Mouse (Mus musculus) G1E (cell line): ENCODE results near the gene Fmo5. TPM values are rescaled to one million over a fixed set of nuclear protein-coding genes. Genes with fewer than 3 reads are reported as not detected.

Experiments
- ATAC-seq: 2 replicates; pipeline ENCODE4 v1.8.0; 2016; ENCODE audit warnings: mild to moderate bottlenecking; ENCODE audit not compliant: insufficient number of reproducible peaks, poor library complexity, low FRiP score, severe bottlenecking; ENCODE audit errors: extremely low read depth
- DNase-seq: peaks from one replicate; pipeline ENCODE4 v3.0.0; 2012; ENCODE audit warnings: low spot score
- H3K27me3 ChIP-seq: 2 replicates; pipeline ENCODE4 v1.6.1; 2012; ENCODE audit warnings: mild to moderate bottlenecking, low read length, inconsistent platforms; ENCODE audit not compliant: insufficient read depth
- H3K36me3 ChIP-seq: replicated peaks from 2 replicates; pipeline ENCODE3; 2012; ENCODE audit warnings: mild to moderate bottlenecking, inconsistent platforms
- H3K4me1 ChIP-seq: 2 replicates; pipeline ENCODE4 v1.6.1; 2012; ENCODE audit warnings: low read depth, low read length, inconsistent platforms, mixed read lengths; ENCODE audit not compliant: insufficient read depth
- H3K4me3 ChIP-seq: 2 replicates; pipeline ENCODE4 v1.5.1; 2012; ENCODE audit warnings: low read depth, mild to moderate bottlenecking, inconsistent platforms, low read length, moderate library complexity, mixed read lengths
- H3K9me3 ChIP-seq: replicated peaks from 2 replicates; pipeline ENCODE4 v1.6.1; 2012; ENCODE audit warnings: inconsistent platforms
- CTCF ChIP-seq: IDR thresholded peaks from 2 replicates; pipeline ENCODE4 v1.5.1; 2012; ENCODE audit warnings: low read depth, low read length, inconsistent platforms, mixed read lengths
- GATA1 ChIP-seq: IDR thresholded peaks from 2 replicates; pipeline ENCODE4 v1.6.1; 2012; ENCODE audit warnings: borderline replicate concordance, low read length, inconsistent platforms, mixed read lengths
- GATA2 ChIP-seq: IDR thresholded peaks from 2 replicates; pipeline ENCODE4 v1.6.1; 2012; ENCODE audit warnings: low read depth, low read length, inconsistent platforms, borderline replicate concordance
- POLR2AphosphoS5 ChIP-seq: IDR thresholded peaks from 2 replicates; pipeline ENCODE4 v1.6.1; 2012; ENCODE audit warnings: low read depth, low read length, inconsistent platforms; ENCODE audit not compliant: insufficient replicate concordance
- TAL1 ChIP-seq: conservative IDR thresholded peaks from 2 replicates; pipeline ENCODE4 v1.6.1; 2012; ENCODE audit warnings: low read depth, low read length, inconsistent platforms, mixed read lengths
- polyA plus RNA-seq: library from polyadenylated mRNA; stranded (reverse); fragments of >175 nt; gene quantifications from 2 replicates; pipeline ENCODE4 v1.2.3, GENCODE M21; 2012
- total RNA-seq, 2 experiments: library from RNA; stranded (forward) in 1 of 2; stranded (reverse) in 1 of 2; fragments of 200-1000 nt in 1 of 2; fragments of >200 nt in 1 of 2; fragmentation: Nextera tagmentation in 1 of 2; gene quantifications; 2 replicates each; pipeline ENCODE4 v1.2.3; 2014 to 2017

Fmo5 gene
- total and polyA plus RNA-seq, 3 experiments = 0.25 to 7.4 (median 1.5) TPM

DNA sequence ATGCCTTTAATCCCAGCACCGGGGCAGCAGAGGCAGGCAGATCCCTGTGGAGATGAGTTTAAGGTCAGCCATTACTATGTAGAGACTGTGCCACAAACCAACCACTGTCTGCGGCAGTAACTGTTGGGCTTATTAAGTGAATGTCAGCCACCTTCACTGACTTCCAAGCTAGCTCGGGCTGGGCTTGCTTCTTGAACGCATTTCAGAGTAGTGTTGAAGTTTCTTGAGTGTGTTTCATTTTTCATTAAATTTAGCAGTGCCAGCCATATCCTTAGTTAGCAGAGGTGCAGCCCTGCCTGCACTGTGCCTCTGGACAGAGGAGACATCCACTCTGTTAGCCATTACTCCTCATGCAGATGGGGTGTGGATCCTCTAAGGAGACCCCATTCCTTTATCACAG lies 2.1 kb downstream of the Fmo5 start:
- TF ChIP-seq POLR2AphosphoS5 = no peak
- no peak for TF ChIP-seq GATA1
- TF ChIP-seq CTCF = no peak
- TF ChIP-seq TAL1 = no peak
- no peak for TF ChIP-seq GATA2
- DNase-seq = no peak
- no peak for ATAC-seq
- no peaks in the 10 kb centered on the region for H3K27me3 ChIP-seq
- no peak overlapping the region for H3K4me3 ChIP-seq
- no peaks in the 10 kb centered on the region for H3K36me3 ChIP-seq
- peaks cover 9% of the 10 kb centered on the region for H3K4me1 ChIP-seq
- no peaks in the 10 kb centered on the region for H3K9me3 ChIP-seq

DNA sequence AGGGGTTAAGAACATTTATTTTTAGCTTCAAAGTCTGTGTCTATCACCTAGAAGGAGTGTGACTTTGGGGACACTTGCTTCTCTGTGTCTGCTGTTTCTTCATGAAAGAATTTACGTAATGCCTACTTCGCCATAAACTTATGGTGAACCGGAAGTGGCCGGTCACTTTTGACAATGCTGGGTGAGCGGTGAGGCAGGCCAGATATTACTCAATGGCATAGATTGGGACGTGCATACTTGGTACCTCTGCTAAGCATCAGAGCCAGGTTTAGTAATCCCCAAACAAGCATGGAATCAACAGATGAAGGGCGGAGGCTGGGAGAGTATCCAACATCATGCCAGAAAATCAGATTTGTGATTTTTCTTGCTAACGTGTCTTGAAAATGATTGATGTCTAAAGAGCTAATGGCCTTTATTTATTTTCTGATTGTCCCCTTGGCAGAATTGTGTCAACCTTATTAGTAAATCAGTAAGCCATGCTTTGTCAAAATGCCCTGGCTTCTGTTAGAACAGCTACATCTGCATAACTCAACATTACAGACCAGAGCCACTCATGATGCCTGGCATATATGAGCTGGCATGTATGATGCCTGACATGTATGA lies 2.8 kb downstream of the Fmo5 start:
- DNase-seq (no peak), ATAC-seq (no peak)
- H3K36me3 ChIP-seq = no peaks in the 10 kb centered on the region
- no peaks in the 10 kb centered on the region for H3K9me3 ChIP-seq
- no peak overlapping the region for H3K4me3 ChIP-seq
- H3K4me1 ChIP-seq = peaks cover 9% of the 10 kb centered on the region
- TF ChIP-seq GATA1 (no peak), TAL1 (no peak), GATA2 (no peak), CTCF (no peak), POLR2AphosphoS5 (no peak)
- 0 out of 2 replicates have a peak, but pooled peaks cover 2% of the 10 kb centered on the region for H3K27me3 ChIP-seq

DNA sequence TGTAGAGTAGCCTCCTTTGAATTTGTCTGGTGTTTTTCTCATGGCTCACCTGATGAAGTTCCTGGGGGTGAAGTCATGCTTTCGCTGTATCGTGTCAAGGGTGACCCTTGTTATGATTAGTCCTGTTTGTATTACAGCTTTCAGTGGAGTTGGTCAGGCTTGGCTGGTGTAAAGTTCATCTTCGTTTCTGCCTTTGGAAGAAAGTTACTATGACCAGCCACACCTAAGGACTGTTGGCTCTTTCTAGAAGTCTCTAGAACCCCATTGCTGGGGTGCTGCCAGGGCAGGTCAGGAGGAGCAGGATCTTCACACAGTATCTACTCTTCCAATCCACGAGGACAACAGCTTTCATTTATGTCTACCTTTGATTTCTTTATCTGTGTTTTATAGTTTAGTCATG lies 4.9 kb downstream of the Fmo5 start:
- Histone ChIP-seq H3K4me3 (no peak overlapping the region), H3K27me3 (peaks cover 5% of the 10 kb centered on the region; the same call in 1 of the 2 replicates), H3K9me3 (no peaks in the 10 kb centered on the region), H3K36me3 (no peaks in the 10 kb centered on the region), H3K4me1 (peaks cover 6% of the 10 kb centered on the region)
- no peak for ATAC-seq
- TF ChIP-seq POLR2AphosphoS5 (no peak), GATA1 (no peak)
- no peak for DNase-seq

DNA sequence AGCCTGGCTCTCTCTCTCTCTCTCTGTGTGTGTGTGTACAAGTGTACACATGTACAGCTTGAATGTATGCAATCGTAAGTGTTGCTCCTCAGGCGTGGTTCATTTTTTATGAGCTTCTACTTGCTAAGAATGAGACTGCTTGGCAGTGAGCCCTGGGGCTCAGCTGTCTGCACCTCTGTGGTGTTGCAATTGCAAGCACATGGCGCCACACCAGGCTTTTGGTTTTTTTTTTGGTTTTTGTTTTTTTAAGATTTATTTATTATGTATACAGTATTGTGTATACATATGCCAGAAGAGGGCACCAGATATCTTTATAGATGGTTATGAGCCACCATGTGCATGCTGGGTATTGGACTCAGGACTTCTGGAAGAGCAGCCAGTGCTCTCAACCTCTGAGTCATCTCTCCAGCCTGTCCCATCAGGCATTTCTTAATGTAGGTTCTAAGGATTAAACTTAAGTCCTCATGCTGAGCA lies 5.7 kb downstream of the Fmo5 start:
- ATAC-seq (no peak; the same call in 1 of the 2 replicates), DNase-seq (no peak)

GRCm38 (mm10) chr3:97641396-97641795 lies 12.8 kb downstream of the Fmo5 start:
- H3K9me3 ChIP-seq = no peaks in the 10 kb centered on the region

More for the DNA sequence above, 5.7 kb downstream of the Fmo5 start:
- no peaks in the 10 kb centered on the region for H3K9me3 ChIP-seq
- peaks cover 5% of the 10 kb centered on the region; the same call in 1 of the 2 replicates for H3K27me3 ChIP-seq
- TF ChIP-seq POLR2AphosphoS5 = no peak
- TF ChIP-seq CTCF = no peak
- TF ChIP-seq TAL1 = no peak
- no peak for TF ChIP-seq GATA1
- no peak for TF ChIP-seq GATA2
- no peaks in the 10 kb centered on the region for H3K36me3 ChIP-seq
- no peak overlapping the region for H3K4me3 ChIP-seq
- H3K4me1 ChIP-seq = no peaks in the 10 kb centered on the region

DNA sequence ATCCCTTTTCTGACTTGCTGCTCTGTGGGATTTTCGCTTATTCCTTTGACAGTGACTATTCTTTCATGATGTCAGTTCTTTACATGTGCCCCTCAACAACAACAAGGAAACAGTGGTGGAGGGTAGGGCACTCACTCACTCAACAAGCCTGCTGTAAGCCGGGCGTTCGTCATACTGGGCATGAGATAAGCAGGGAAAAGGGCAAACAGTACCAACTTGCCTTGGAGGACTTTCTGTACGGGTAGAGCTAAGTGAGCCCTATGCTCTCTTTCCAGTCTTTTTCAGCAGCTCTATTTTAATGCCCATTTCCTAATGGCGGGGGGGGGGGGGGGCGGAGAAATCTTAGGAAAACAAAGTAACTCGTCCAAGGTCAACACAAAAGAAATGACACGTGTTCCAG lies 13.4 kb downstream of the Fmo5 start:
- TF ChIP-seq GATA1 = no peak
- TF ChIP-seq GATA2 = no peak
- TF ChIP-seq TAL1 = no peak
- no peak for TF ChIP-seq CTCF
- TF ChIP-seq POLR2AphosphoS5 = no peak
- Histone ChIP-seq H3K4me1 (no peaks in the 10 kb centered on the region), H3K27me3 (peaks cover 3% of the 10 kb centered on the region; the same call in 1 of the 2 replicates), H3K36me3 (no peaks in the 10 kb centered on the region), H3K4me3 (no peak overlapping the region), H3K9me3 (no peaks in the 10 kb centered on the region)
- DNase-seq (no peak), ATAC-seq (no peak)

More at GRCm38 (mm10) chr3:97641396-97641795, 12.8 kb downstream of the Fmo5 start:
- Histone ChIP-seq H3K36me3 (no peaks in the 10 kb centered on the region), H3K27me3 (peaks cover 3% of the 10 kb centered on the region; the same call in 1 of the 2 replicates), H3K4me1 (no peaks in the 10 kb centered on the region), H3K4me3 (no peak overlapping the region)
- no peak for TF ChIP-seq TAL1
- TF ChIP-seq GATA2 = no peak
- ATAC-seq (no peak), DNase-seq (no peak)

- DNase-seq (no peak), ATAC-seq (no peak)
- Histone ChIP-seq H3K36me3 (no peaks in the 10 kb centered on the region), H3K4me3 (no peak overlapping the region), H3K4me1 (no peaks in the 10 kb centered on the region), H3K27me3 (0 out of 2 replicates have a peak, but pooled peaks cover 3% of the 10 kb centered on the region), H3K9me3 (no peaks in the 10 kb centered on the region)
- TF ChIP-seq POLR2AphosphoS5 (no peak), CTCF (no peak), GATA2 (no peak), TAL1 (no peak), GATA1 (no peak)
Measured at GRCm38 (mm10) chr3:97648518-97648917, 19.9 kb downstream of the Fmo5 start.
